Mouse (Mus musculus) E14TG2a.4 (cell line): ENCODE results near the gene Pip5k1c.

Source experiments
- CTCF ChIP-seq: conservative IDR thresholded peaks from 2 replicates; pipeline ENCODE4 v1.5.1; 2014; ENCODE audit warnings: low read length
- NANOG ChIP-seq: IDR thresholded peaks from 2 replicates; pipeline ENCODE4 v1.6.1; 2014; ENCODE audit warnings: borderline replicate concordance, low read length, mixed read lengths
- POU5F1 ChIP-seq: IDR thresholded peaks from 2 replicates; pipeline ENCODE4 v1.6.1; 2014; ENCODE audit warnings: low read length, borderline replicate concordance

DNA sequence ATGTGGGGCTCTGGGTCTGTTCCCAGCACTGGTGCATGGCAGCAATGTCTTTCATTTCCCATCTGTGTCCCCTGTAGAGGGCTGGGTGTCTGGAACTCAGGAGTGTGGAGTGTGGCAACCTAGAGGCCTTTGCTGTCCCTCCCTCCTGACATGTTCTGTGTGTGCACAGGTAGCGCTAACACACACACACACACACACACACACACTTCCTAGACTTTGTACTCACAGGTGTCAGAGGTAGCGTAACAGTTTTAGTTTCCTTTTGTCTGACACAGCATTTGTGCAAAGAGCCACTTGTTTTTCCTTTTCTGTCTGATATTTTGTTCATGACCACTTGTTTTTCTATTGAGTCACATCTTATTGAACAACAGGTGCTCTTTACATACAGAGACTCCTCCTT, 45.0 kb upstream of the Pip5k1c start:
- no peak for TF ChIP-seq CTCF
- TF ChIP-seq NANOG, result no peak
- TF ChIP-seq POU5F1, result no peak
